Mouse (Mus musculus): ENCODE results near the gene Iqgap2. TPM values are rescaled to one million over a fixed set of nuclear protein-coding genes. Genes with fewer than 3 reads are reported as not detected.
A peak's percentile ranks its signal among the peaks of the same experiment; 100 is the strongest.

Gene Iqgap2
- polyA plus RNA-seq, 1 experiment from 2014 or later: 9.8 TPM

DNA sequence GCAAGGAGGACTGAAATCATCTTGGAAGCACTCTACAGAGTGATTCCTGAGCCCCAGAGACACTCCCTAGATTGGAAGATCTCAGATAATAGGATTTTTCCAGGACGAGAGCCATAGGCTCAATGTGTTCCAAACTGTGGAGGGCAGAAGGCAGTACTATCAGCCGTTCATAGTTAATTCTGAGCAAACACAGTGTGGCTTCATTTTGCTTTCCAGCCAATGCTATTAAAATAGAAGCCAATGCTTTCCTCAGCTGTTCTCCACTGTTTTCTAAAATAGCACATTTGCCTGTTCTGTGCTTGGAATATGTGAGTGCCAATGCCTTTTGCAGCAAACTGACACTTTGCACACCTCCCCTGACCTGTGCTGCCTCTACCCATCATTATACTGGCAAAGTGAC is 80.9 kb downstream of the Iqgap2 start:
- 70% methylated on average over 2 of the region's 2 CpGs for WGBS
- no peak overlapping the region for H3K4me3 ChIP-seq (ENCODE audit: low read depth, low read length)
- no peaks in the 10 kb centered on the region for H3K9me3 ChIP-seq (ENCODE audit: low read depth, low read length)
- H3K9ac ChIP-seq: no peak overlapping the region
- no peak overlapping the region for H3K27ac ChIP-seq (ENCODE audit: low read depth)
- H3K27me3 ChIP-seq (ENCODE audit: insufficient read depth, low read length): no peaks in the 10 kb centered on the region
- H3K36me3 ChIP-seq (ENCODE audit: insufficient read depth): no peaks in the 10 kb centered on the region
- H3K4me1 ChIP-seq (ENCODE audit: insufficient read depth): no peaks in the 10 kb centered on the region; the same call in 1 of the 2 replicates
- TF ChIP-seq CTCF (IDR thresholded peaks at IDR 0.05; ENCODE audit: low read depth): no peak
- no peak for ATAC-seq (ENCODE audit: insufficient read depth)
- DNase-seq: no peak
- no peak overlapping the region for H3K4me2 ChIP-seq

DNA sequence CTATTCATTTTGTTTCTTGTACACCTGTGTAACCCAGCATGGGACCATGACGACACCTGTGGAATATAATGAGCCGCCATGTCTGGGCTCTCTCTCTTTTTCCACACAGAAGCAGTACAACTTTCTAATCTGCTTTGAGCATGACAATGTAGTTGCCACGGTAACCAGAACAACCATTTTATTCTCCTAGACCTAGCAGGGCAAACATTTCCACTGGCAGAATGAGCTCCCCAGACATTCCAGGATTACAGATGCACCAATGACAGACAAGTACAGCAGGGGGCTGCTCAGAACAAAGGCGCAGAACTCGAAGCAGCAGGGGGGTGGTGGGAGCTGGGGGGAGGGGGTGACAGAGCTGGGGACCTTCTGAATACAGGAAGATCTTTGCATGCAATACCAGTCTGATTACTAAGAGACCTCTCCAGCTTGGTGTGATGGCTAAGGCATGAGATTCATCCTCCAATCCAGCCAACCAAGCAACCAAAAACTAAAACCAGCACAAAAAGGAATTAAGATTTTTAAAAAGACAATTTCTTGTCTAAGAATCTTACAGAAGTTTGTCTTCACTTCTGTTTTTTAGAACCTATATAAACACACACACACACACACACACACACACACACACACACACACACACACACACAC is 84.5 kb downstream of the Iqgap2 start:
- H3K4me3 ChIP-seq (ENCODE audit: low read depth, low read length): no peak overlapping the region
- H3K9me3 ChIP-seq (ENCODE audit: low read depth, low read length): no peaks in the 10 kb centered on the region
- no peak overlapping the region for H3K9ac ChIP-seq
- no peaks in the 10 kb centered on the region for H3K27me3 ChIP-seq (ENCODE audit: insufficient read depth, low read length)
- ATAC-seq (ENCODE audit: insufficient read depth) (peak; percentile 76), DNase-seq (peak; percentile 49)
- no peak overlapping the region for H3K4me2 ChIP-seq
- H3K4me1 ChIP-seq (ENCODE audit: insufficient read depth): no peaks in the 10 kb centered on the region; the same call in 1 of the 2 replicates
- no peak overlapping the region for H3K27ac ChIP-seq (ENCODE audit: low read depth)
- H3K36me3 ChIP-seq (ENCODE audit: insufficient read depth): no peaks in the 10 kb centered on the region
- WGBS: 34% methylated on average over 5 of the region's 5 CpGs
- no peak for TF ChIP-seq CTCF (IDR thresholded peaks at IDR 0.05; ENCODE audit: low read depth)

- H3K9ac ChIP-seq: no peak overlapping the region
- no peaks in the 10 kb centered on the region for H3K9me3 ChIP-seq (ENCODE audit: low read depth, low read length)
- no peak overlapping the region for H3K4me2 ChIP-seq
- H3K36me3 ChIP-seq (ENCODE audit: insufficient read depth): no peaks in the 10 kb centered on the region
- no peaks in the 10 kb centered on the region for H3K27me3 ChIP-seq (ENCODE audit: insufficient read depth, low read length)
- ATAC-seq (ENCODE audit: insufficient read depth) (peak; percentile 62), DNase-seq (peak; percentile 52)
- H3K4me1 ChIP-seq (ENCODE audit: insufficient read depth): no peaks in the 10 kb centered on the region; the same call in 1 of the 2 replicates
- no peak overlapping the region for H3K4me3 ChIP-seq (ENCODE audit: low read depth, low read length)
- TF ChIP-seq CTCF (IDR thresholded peaks at IDR 0.05; ENCODE audit: low read depth): no peak
- 35% methylated on average over 13 of the region's 13 CpGs for WGBS
- H3K27ac ChIP-seq (ENCODE audit: low read depth): no peak overlapping the region
Observed at GRCm38 (mm10) chr13:95805469-95806166, 86.1 kb downstream of the Iqgap2 start.

DNA sequence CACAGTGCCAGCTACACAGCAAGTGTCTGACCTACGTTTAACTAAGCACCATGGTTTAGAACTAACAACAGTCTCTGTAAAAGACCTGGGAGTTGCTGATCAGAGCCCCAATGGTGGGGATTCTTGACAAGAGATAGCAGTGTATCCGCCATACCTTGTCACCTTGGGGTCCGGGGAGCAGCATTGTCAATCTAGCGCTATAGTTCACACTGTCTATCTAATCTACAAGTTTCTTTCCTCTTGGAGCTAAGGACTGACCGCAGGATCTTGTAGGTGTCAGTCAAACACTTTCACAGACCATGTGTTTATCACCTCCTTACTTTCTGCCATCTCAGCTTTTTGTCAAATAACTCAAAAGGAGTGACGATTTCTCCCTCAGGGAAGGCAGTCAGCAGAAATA is 87.6 kb downstream of the Iqgap2 start:
- no peaks in the 10 kb centered on the region; the same call in 1 of the 2 replicates for H3K4me1 ChIP-seq (ENCODE audit: insufficient read depth)
- no peak for TF ChIP-seq CTCF (IDR thresholded peaks at IDR 0.05; ENCODE audit: low read depth)
- WGBS: 66% methylated on average over 6 of the region's 6 CpGs
- H3K36me3 ChIP-seq (ENCODE audit: insufficient read depth): no peaks in the 10 kb centered on the region
- no peaks in the 10 kb centered on the region for H3K27me3 ChIP-seq (ENCODE audit: insufficient read depth, low read length)
- ATAC-seq (ENCODE audit: insufficient read depth) (no peak), DNase-seq (no peak)
- no peak overlapping the region for H3K27ac ChIP-seq (ENCODE audit: low read depth)
- no peak overlapping the region for H3K9ac ChIP-seq
- H3K4me3 ChIP-seq (ENCODE audit: low read depth, low read length): no peak overlapping the region
- H3K4me2 ChIP-seq: no peak overlapping the region
- no peaks in the 10 kb centered on the region for H3K9me3 ChIP-seq (ENCODE audit: low read depth, low read length)

DNA sequence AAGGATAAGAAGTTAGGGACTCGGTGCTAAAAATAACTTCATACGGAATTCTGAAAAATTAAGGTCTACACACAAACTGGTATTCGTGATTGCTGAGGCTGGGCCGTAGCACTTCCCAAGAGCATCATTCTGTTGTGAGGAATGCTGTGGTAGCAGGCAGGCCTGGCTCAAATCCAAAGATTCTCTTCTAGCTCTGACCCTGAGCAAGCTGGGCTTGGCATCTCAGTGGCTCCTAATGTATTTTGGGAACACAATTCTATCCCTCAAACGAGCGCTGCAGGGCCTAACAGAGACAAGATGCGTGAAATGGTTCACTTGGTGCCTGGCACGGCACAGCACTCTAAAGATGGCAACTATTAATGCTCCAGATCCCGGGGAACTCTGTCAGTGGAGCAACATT is 90.8 kb downstream of the Iqgap2 start:
- H3K4me1 ChIP-seq (ENCODE audit: insufficient read depth): peaks cover 3% of the 10 kb centered on the region; the same call in 1 of the 2 replicates
- H3K9me3 ChIP-seq (ENCODE audit: low read depth, low read length): no peaks in the 10 kb centered on the region
- H3K4me3 ChIP-seq (ENCODE audit: low read depth, low read length): no peak overlapping the region
- TF ChIP-seq CTCF (IDR thresholded peaks at IDR 0.05; ENCODE audit: low read depth): no peak
- DNase-seq: peak; percentile 53
- H3K27me3 ChIP-seq (ENCODE audit: insufficient read depth, low read length): no peaks in the 10 kb centered on the region
- H3K9ac ChIP-seq: no peak overlapping the region
- no peaks in the 10 kb centered on the region for H3K36me3 ChIP-seq (ENCODE audit: insufficient read depth)
- no peak overlapping the region for H3K27ac ChIP-seq (ENCODE audit: low read depth)
- no peak for ATAC-seq (ENCODE audit: insufficient read depth)
- H3K4me2 ChIP-seq: no peak overlapping the region
- 68% methylated on average over 9 of the region's 9 CpGs for WGBS

GRCm38 (mm10) chr13:95799322-95799721 is 92.4 kb downstream of the Iqgap2 start:
- Histone ChIP-seq H3K9me3 (ENCODE audit: low read depth, low read length) (no peaks in the 10 kb centered on the region), H3K27ac (ENCODE audit: low read depth) (no peak overlapping the region), H3K4me3 (ENCODE audit: low read depth, low read length) (no peak overlapping the region), H3K9ac (no peak overlapping the region), H3K36me3 (ENCODE audit: insufficient read depth) (no peaks in the 10 kb centered on the region), H3K27me3 (ENCODE audit: insufficient read depth, low read length) (no peaks in the 10 kb centered on the region), H3K4me2 (no peak overlapping the region), H3K4me1 (ENCODE audit: insufficient read depth) (peaks cover 3% of the 10 kb centered on the region; the same call in 1 of the 2 replicates)
- ATAC-seq (ENCODE audit: insufficient read depth) (no peak), DNase-seq (no peak)
- WGBS: 74% methylated on average over 4 of the region's 4 CpGs
- TF ChIP-seq CTCF (IDR thresholded peaks at IDR 0.05; ENCODE audit: low read depth): no peak

DNA sequence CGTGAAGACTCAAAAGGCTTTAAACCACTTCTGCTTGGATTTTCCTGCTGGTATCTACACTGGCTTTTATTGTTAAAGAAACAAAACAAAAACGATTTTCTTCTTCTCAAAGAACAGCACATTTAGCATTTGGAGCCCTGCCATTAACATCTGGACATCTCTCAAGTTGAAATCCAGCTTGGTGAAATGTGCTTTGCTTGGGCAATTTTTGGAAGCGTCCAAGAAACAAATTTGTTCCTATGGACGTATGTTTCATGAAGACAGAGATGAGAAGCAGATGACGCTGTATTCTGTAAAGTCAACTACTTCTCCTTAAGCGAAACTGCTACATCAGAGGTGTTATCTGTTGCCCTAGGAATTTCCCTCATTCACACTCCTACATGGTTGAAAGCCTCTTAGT is 93.0 kb downstream of the Iqgap2 start:
- peaks cover 3% of the 10 kb centered on the region; the same call in 1 of the 2 replicates for H3K4me1 ChIP-seq (ENCODE audit: insufficient read depth)
- DNase-seq (peak; percentile 87), ATAC-seq (ENCODE audit: insufficient read depth) (no peak)
- H3K27me3 ChIP-seq (ENCODE audit: insufficient read depth, low read length): no peaks in the 10 kb centered on the region
- no peaks in the 10 kb centered on the region for H3K36me3 ChIP-seq (ENCODE audit: insufficient read depth)
- no peak for TF ChIP-seq CTCF (IDR thresholded peaks at IDR 0.05; ENCODE audit: low read depth)
- H3K4me2 ChIP-seq: no peak overlapping the region
- H3K4me3 ChIP-seq (ENCODE audit: low read depth, low read length): no peak overlapping the region
- H3K9me3 ChIP-seq (ENCODE audit: low read depth, low read length): no peaks in the 10 kb centered on the region
- 29% methylated on average over 6 of the region's 6 CpGs for WGBS
- H3K27ac ChIP-seq (ENCODE audit: low read depth): no peak overlapping the region
- no peak overlapping the region for H3K9ac ChIP-seq

Measured in lung, embryonic 14.5 days (tissue).